Mouse (Mus musculus): Measurements from ENCODE around the gene H2-Q6. TPM values are rescaled to one million over a fixed set of nuclear protein-coding genes. Genes with fewer than 3 reads are reported as not detected.
"Not testable (repeated sequence)": the region's sequence is repeated elsewhere in the genome, so short reads cannot be mapped to it uniquely, and the experiment has no call there.

H2-Q6 gene
- total RNA-seq, 1 experiment, result 0.94 TPM

- DNase-seq (ENCODE audit: low read depth, low spot score); H3K4me3 ChIP-seq (ENCODE audit: insufficient read depth in 1 of 2, low read depth in 1 of 2, low read length in 2 of 2, poor library complexity in 1 of 2, severe bottlenecking in 1 of 2); H3K9ac ChIP-seq (ENCODE audit: insufficient read depth, low read depth, low read length, poor library complexity, severe bottlenecking); H3K9me3 ChIP-seq (ENCODE audit: control insufficient read depth, insufficient read depth, low read depth, low read length); H3K36me3 ChIP-seq (ENCODE audit: control insufficient read depth, insufficient read depth, low read length, poor library complexity, severe bottlenecking); in situ Hi-C loops (cut with MboI; ENCODE audit: low sequenced_read_pairs in 2 of 2, unreplicated experiment in 2 of 2); H3K4me1 ChIP-seq (ENCODE audit: control insufficient read depth in 2 of 2, insufficient read depth in 2 of 2, low read length in 2 of 2, poor library complexity in 1 of 2); H3K27ac ChIP-seq (ENCODE audit: insufficient read depth, low read depth, low read length, poor library complexity, severe bottlenecking): not testable (repeated sequence)
Measured at GRCm38 (mm10) chr17:35435577-35435976, 10.9 kb downstream of the H2-Q6 start.

GRCm38 (mm10) chr17:35437386-35437936 is 12.8 kb downstream of the H2-Q6 start:
- H3K27ac ChIP-seq (ENCODE audit: insufficient read depth, low read depth, low read length, poor library complexity, severe bottlenecking); H3K9ac ChIP-seq (ENCODE audit: insufficient read depth, low read depth, low read length, poor library complexity, severe bottlenecking); DNase-seq (ENCODE audit: low read depth, low spot score); H3K4me3 ChIP-seq (ENCODE audit: insufficient read depth in 1 of 2, low read depth in 1 of 2, low read length in 2 of 2, poor library complexity in 1 of 2, severe bottlenecking in 1 of 2); H3K9me3 ChIP-seq (ENCODE audit: control insufficient read depth, insufficient read depth, low read depth, low read length); H3K4me1 ChIP-seq (ENCODE audit: control insufficient read depth in 2 of 2, insufficient read depth in 2 of 2, low read length in 2 of 2, poor library complexity in 1 of 2); H3K36me3 ChIP-seq (ENCODE audit: control insufficient read depth, insufficient read depth, low read length, poor library complexity, severe bottlenecking); in situ Hi-C loops (cut with MboI; ENCODE audit: low sequenced_read_pairs in 2 of 2, unreplicated experiment in 2 of 2): not testable (repeated sequence)

GRCm38 (mm10) chr17:35438395-35438794 is 13.7 kb downstream of the H2-Q6 start:
- H3K27ac ChIP-seq (ENCODE audit: insufficient read depth, low read depth, low read length, poor library complexity, severe bottlenecking); DNase-seq (ENCODE audit: low read depth, low spot score); H3K36me3 ChIP-seq (ENCODE audit: control insufficient read depth, insufficient read depth, low read length, poor library complexity, severe bottlenecking); H3K9me3 ChIP-seq (ENCODE audit: control insufficient read depth, insufficient read depth, low read depth, low read length); H3K4me1 ChIP-seq (ENCODE audit: control insufficient read depth in 2 of 2, insufficient read depth in 2 of 2, low read length in 2 of 2, poor library complexity in 1 of 2); in situ Hi-C loops (cut with MboI; ENCODE audit: low sequenced_read_pairs in 2 of 2, unreplicated experiment in 2 of 2); H3K4me3 ChIP-seq (ENCODE audit: insufficient read depth in 1 of 2, low read depth in 1 of 2, low read length in 2 of 2, poor library complexity in 1 of 2, severe bottlenecking in 1 of 2); H3K9ac ChIP-seq (ENCODE audit: insufficient read depth, low read depth, low read length, poor library complexity, severe bottlenecking): not testable (repeated sequence)

- peak within 1 kb of the TSS; percentile 61 to 62 for H3K4me3 ChIP-seq (ENCODE audit: insufficient read depth in 1 of 2, low read depth in 1 of 2, low read length in 2 of 2, poor library complexity in 1 of 2, severe bottlenecking in 1 of 2)
- H3K27ac ChIP-seq (ENCODE audit: insufficient read depth, low read depth, low read length, poor library complexity, severe bottlenecking); H3K9me3 ChIP-seq (ENCODE audit: control insufficient read depth, insufficient read depth, low read depth, low read length); in situ Hi-C loops (cut with MboI; ENCODE audit: low sequenced_read_pairs in 2 of 2, unreplicated experiment in 2 of 2); H3K36me3 ChIP-seq (ENCODE audit: control insufficient read depth, insufficient read depth, low read length, poor library complexity, severe bottlenecking); H3K4me1 ChIP-seq (ENCODE audit: control insufficient read depth in 2 of 2, insufficient read depth in 2 of 2, low read length in 2 of 2, poor library complexity in 1 of 2): not testable (repeated sequence)
- peak; percentile 52 for DNase-seq (ENCODE audit: low read depth, low spot score)
- peak within 1 kb of the TSS; percentile 55 for H3K9ac ChIP-seq (ENCODE audit: insufficient read depth, low read depth, low read length, poor library complexity, severe bottlenecking)
- peak; percentile 91 for TF ChIP-seq CHD2 (IDR thresholded peaks at IDR 0.05; ENCODE audit: low read depth, low read length)
Measured at GRCm38 (mm10) chr17:35438885-35439284, 14.2 kb downstream of the H2-Q6 start, which contains the start of gene H2-Q7. H2-Q7 (plus strand) TSS chr17:35439155.

GRCm38 (mm10) chr17:35439295-35439747 is 14.7 kb downstream of the H2-Q6 start:
- H3K4me1 ChIP-seq (ENCODE audit: control insufficient read depth in 2 of 2, insufficient read depth in 2 of 2, low read length in 2 of 2, poor library complexity in 1 of 2); DNase-seq (ENCODE audit: low read depth, low spot score); in situ Hi-C loops (cut with MboI; ENCODE audit: low sequenced_read_pairs in 2 of 2, unreplicated experiment in 2 of 2); H3K36me3 ChIP-seq (ENCODE audit: control insufficient read depth, insufficient read depth, low read length, poor library complexity, severe bottlenecking); H3K27ac ChIP-seq (ENCODE audit: insufficient read depth, low read depth, low read length, poor library complexity, severe bottlenecking); H3K9me3 ChIP-seq (ENCODE audit: control insufficient read depth, insufficient read depth, low read depth, low read length): not testable (repeated sequence)
- peak overlapping the region; percentile 61 to 62 for H3K4me3 ChIP-seq (ENCODE audit: insufficient read depth in 1 of 2, low read depth in 1 of 2, low read length in 2 of 2, poor library complexity in 1 of 2, severe bottlenecking in 1 of 2)
- H3K9ac ChIP-seq (ENCODE audit: insufficient read depth, low read depth, low read length, poor library complexity, severe bottlenecking), result peak overlapping the region; percentile 55

- in situ Hi-C loops (cut with MboI; ENCODE audit: low sequenced_read_pairs in 2 of 2, unreplicated experiment in 2 of 2); DNase-seq (ENCODE audit: low read depth, low spot score); H3K36me3 ChIP-seq (ENCODE audit: control insufficient read depth, insufficient read depth, low read length, poor library complexity, severe bottlenecking); H3K9me3 ChIP-seq (ENCODE audit: control insufficient read depth, insufficient read depth, low read depth, low read length); H3K4me1 ChIP-seq (ENCODE audit: control insufficient read depth in 2 of 2, insufficient read depth in 2 of 2, low read length in 2 of 2, poor library complexity in 1 of 2); H3K9ac ChIP-seq (ENCODE audit: insufficient read depth, low read depth, low read length, poor library complexity, severe bottlenecking); H3K27ac ChIP-seq (ENCODE audit: insufficient read depth, low read depth, low read length, poor library complexity, severe bottlenecking): not testable (repeated sequence)
- peak overlapping the region; percentile 41 to 46; a peak in 2 of 4 replicates for H3K4me3 ChIP-seq (ENCODE audit: insufficient read depth in 1 of 2, low read depth in 1 of 2, low read length in 2 of 2, poor library complexity in 1 of 2, severe bottlenecking in 1 of 2)
Measured at GRCm38 (mm10) chr17:35439925-35440645, 15.4 kb downstream of the H2-Q6 start.

GRCm38 (mm10) chr17:35442376-35442775 is 17.7 kb downstream of the H2-Q6 start:
- H3K36me3 ChIP-seq (ENCODE audit: control insufficient read depth, insufficient read depth, low read length, poor library complexity, severe bottlenecking); H3K9ac ChIP-seq (ENCODE audit: insufficient read depth, low read depth, low read length, poor library complexity, severe bottlenecking); H3K4me3 ChIP-seq (ENCODE audit: insufficient read depth in 1 of 2, low read depth in 1 of 2, low read length in 2 of 2, poor library complexity in 1 of 2, severe bottlenecking in 1 of 2); H3K27ac ChIP-seq (ENCODE audit: insufficient read depth, low read depth, low read length, poor library complexity, severe bottlenecking); DNase-seq (ENCODE audit: low read depth, low spot score); in situ Hi-C loops (cut with MboI; ENCODE audit: low sequenced_read_pairs in 2 of 2, unreplicated experiment in 2 of 2); H3K4me1 ChIP-seq (ENCODE audit: control insufficient read depth in 2 of 2, insufficient read depth in 2 of 2, low read length in 2 of 2, poor library complexity in 1 of 2); H3K9me3 ChIP-seq (ENCODE audit: control insufficient read depth, insufficient read depth, low read depth, low read length): not testable (repeated sequence)

- H3K9ac ChIP-seq (ENCODE audit: insufficient read depth, low read depth, low read length, poor library complexity, severe bottlenecking); H3K27ac ChIP-seq (ENCODE audit: insufficient read depth, low read depth, low read length, poor library complexity, severe bottlenecking); in situ Hi-C loops (cut with MboI; ENCODE audit: low sequenced_read_pairs in 2 of 2, unreplicated experiment in 2 of 2); H3K9me3 ChIP-seq (ENCODE audit: control insufficient read depth, insufficient read depth, low read depth, low read length); H3K36me3 ChIP-seq (ENCODE audit: control insufficient read depth, insufficient read depth, low read length, poor library complexity, severe bottlenecking); H3K4me1 ChIP-seq (ENCODE audit: control insufficient read depth in 2 of 2, insufficient read depth in 2 of 2, low read length in 2 of 2, poor library complexity in 1 of 2); H3K4me3 ChIP-seq (ENCODE audit: insufficient read depth in 1 of 2, low read depth in 1 of 2, low read length in 2 of 2, poor library complexity in 1 of 2, severe bottlenecking in 1 of 2); DNase-seq (ENCODE audit: low read depth, low spot score): not testable (repeated sequence)
Measured at GRCm38 (mm10) chr17:35444510-35444909, 19.9 kb downstream of the H2-Q6 start.
